Mouse (Mus musculus): ENCODE results near the gene Tiam1.

GRCm38 (mm10) chr16:90132331-90132730 is 11.2 kb downstream of the Tiam1 start:
- TF ChIP-seq CTCF (IDR thresholded peaks at IDR 0.05; ENCODE audit: low read depth) (no peak), EP300 (IDR thresholded peaks at IDR 0.05; ENCODE audit: low read depth) (no peak)

All from liver, embryonic 14.5 days (tissue).